Mouse (Mus musculus): ENCODE results near the gene Cdc42se2. TPM values are rescaled to one million over a fixed set of nuclear protein-coding genes. Genes with fewer than 3 reads are reported as not detected.

Cdc42se2 gene
- total RNA-seq, 2 experiments from 2014 or later = 14.2 to 17.1 TPM

- DNase-seq (ENCODE audit: low spot score) = no peak
These were observed 7.2 kb upstream of the Cdc42se2 start for GRCm38 (mm10) chr11:54794678-54795077.

GRCm38 (mm10) chr11:54793173-54793572 lies 5.7 kb upstream of the Cdc42se2 start:
- DNase-seq (ENCODE audit: low spot score) = no peak

- DNase-seq (ENCODE audit: low spot score) = no peak
These were observed 4.0 kb upstream of the Cdc42se2 start for GRCm38 (mm10) chr11:54791458-54791857.

- DNase-seq (ENCODE audit: low spot score) = peak; percentile 32
These were observed 502 bp downstream of the Cdc42se2 start for GRCm38 (mm10) chr11:54786858-54787487.

GRCm38 (mm10) chr11:54785566-54785965 lies 1.9 kb downstream of the Cdc42se2 start:
- DNase-seq (ENCODE audit: low spot score) = no peak

GRCm38 (mm10) chr11:54784436-54784835 lies 3.0 kb downstream of the Cdc42se2 start:
- no peak for DNase-seq (ENCODE audit: low spot score)

- DNase-seq (ENCODE audit: low spot score) = no peak
These were observed 5.2 kb downstream of the Cdc42se2 start for GRCm38 (mm10) chr11:54782253-54782652.

- DNase-seq (ENCODE audit: low spot score) = no peak
These were observed 7.5 kb downstream of the Cdc42se2 start for GRCm38 (mm10) chr11:54779946-54780345.

- peak; percentile 25 for DNase-seq (ENCODE audit: low spot score)
These were observed 9.2 kb downstream of the Cdc42se2 start for GRCm38 (mm10) chr11:54778131-54778844.

GRCm38 (mm10) chr11:54777387-54778130 lies 9.9 kb downstream of the Cdc42se2 start:
- no peak for DNase-seq (ENCODE audit: low spot score)

- DNase-seq (ENCODE audit: low spot score) = no peak
These were observed 10.6 kb downstream of the Cdc42se2 start for GRCm38 (mm10) chr11:54776735-54777333.

- DNase-seq (ENCODE audit: low spot score) = no peak
These were observed 11.1 kb downstream of the Cdc42se2 start for GRCm38 (mm10) chr11:54776367-54776701.

GRCm38 (mm10) chr11:54775628-54776366 lies 11.7 kb downstream of the Cdc42se2 start:
- DNase-seq (ENCODE audit: low spot score) = no peak

- DNase-seq (ENCODE audit: low spot score) = no peak
These were observed 13.0 kb downstream of the Cdc42se2 start for GRCm38 (mm10) chr11:54774282-54775078.

GRCm38 (mm10) chr11:54771549-54771948 lies 15.9 kb downstream of the Cdc42se2 start:
- DNase-seq (ENCODE audit: low spot score) = no peak

- DNase-seq (ENCODE audit: low spot score) = no peak
These were observed 17.6 kb downstream of the Cdc42se2 start for GRCm38 (mm10) chr11:54769843-54770242.

GRCm38 (mm10) chr11:54768116-54768690 lies 19.3 kb downstream of the Cdc42se2 start:
- no peak for DNase-seq (ENCODE audit: low spot score)

GRCm38 (mm10) chr11:54764759-54765158 lies 22.7 kb downstream of the Cdc42se2 start:
- DNase-seq (ENCODE audit: low spot score) = no peak

- DNase-seq (ENCODE audit: low spot score) = no peak
These were observed 23.4 kb downstream of the Cdc42se2 start for GRCm38 (mm10) chr11:54764026-54764425.

GRCm38 (mm10) chr11:54762735-54763134 lies 24.7 kb downstream of the Cdc42se2 start:
- DNase-seq (ENCODE audit: low spot score) = no peak
